Mouse (Mus musculus): Measurements from ENCODE around the gene Ncapd2.
A peak's percentile ranks its signal among the peaks of the same experiment; 100 is the strongest.

Gene Ncapd2

DNA sequence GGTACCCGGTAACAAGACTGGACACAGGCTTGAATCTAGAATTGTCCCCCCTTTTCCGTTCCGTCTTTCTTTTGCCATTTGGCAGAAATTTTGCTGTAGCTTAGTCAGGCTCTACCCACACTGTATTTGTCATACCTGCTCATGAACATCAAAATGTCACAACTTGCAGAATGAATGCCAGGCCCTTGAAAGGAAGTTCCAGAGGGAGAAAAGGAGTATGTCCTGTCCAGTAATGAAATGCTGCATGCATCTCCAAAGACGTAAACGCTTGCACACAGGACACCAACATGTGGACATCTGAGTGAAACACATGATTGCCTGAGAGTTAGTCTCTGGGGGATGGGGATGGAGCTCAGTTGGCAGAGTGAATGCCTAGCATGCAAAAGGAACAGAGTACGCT lies 22.2 kb upstream of the Ncapd2 start:
- no peak for DNase-seq

DNA sequence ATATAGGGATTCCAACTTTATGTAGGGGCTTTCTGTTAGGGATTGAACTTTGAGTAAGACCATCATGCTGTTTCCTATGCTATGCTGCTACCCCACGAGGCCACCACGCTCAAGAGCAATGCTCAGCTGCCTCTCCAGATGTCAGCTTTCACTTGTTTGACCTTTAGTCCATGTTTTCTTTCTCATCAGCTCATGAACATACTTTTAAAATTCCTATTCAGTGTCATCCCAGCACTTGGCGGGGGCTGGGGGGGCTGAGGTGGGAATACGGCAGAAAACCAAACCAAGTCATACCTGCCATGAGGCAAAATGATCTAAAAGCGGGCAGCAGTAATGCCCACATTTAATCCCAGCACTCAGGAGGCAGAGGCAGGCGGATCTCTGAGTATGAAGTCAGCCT lies 21.6 kb upstream of the Ncapd2 start:
- no peak for DNase-seq

DNA sequence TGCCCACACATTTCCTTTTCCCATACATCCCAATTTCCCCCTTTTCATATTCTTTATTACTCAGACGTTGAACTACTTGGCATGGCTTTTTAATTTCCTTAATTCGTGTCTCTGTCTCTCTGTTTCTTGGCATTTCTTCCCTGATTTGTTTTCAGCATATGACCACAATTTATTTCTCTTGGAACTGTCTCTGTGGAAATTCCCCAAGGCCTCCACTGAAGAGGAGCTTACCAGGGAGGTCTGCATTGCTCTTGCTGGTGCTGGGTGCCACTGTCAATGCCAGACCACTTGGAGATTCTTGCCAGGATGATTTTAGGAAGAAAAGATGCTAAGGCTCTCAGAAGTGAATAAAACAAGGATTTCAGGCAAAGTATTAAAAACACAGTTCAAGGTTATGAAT lies 21.1 kb upstream of the Ncapd2 start:
- no peak for DNase-seq

DNA sequence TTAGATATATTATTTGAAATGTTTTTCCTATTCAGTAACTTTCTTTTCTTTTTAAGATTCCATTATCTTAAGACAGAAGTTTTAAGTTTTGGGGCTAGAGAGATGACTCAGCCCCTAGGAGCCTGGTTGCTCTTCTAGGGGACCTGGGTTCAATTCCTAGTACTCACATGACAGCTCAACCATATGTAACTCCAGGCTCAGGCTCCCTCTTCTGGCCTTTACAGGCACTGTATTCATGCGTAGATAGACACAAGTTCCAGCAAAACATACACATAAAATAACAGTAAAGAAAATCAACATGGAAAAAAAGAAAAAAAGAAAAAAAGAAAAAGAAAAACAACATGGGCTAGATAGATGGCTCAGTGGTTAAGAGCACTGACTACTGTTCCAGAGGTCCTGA lies 18.9 kb upstream of the Ncapd2 start:
- DNase-seq: no peak

DNA sequence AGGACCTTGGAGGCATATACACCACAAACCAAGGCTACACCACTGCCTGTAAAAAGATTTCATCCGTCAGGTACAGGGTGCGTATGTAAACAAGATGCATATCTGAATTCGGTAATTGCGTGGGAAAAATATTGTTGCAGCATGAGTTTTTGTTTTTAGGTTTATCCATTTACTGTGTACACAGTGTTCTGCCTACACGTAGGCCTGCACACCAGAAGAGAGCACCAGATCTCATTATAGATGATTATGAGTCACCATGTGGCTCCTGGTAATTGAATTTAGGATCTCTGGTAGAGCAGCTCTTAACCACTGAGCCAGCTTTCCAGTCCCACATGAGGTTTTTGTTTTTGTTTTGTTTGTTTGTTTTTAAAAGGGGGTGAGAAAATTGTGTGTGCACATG lies 5.7 kb upstream of the Ncapd2 start:
- DNase-seq: no peak

DNA sequence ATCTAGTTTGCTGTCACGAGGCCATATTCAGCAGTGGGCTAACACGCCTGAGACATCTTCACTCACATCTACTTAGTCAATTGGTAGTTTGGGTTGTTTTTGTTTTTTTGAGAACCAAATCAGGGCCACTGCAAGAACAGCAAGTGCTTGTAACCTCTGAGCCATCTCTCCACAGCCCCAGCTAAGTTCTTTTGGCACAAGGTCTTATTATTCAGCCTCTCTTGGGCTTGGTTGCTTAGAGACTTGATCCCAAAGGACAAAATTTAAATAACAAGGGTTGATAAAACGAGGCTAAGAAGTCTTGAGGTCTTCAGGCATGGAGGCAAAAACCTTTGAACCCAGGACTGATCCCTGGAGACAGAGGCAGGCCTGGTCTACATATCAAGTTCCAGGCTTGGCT lies 4.8 kb upstream of the Ncapd2 start:
- no peak for DNase-seq

DNA sequence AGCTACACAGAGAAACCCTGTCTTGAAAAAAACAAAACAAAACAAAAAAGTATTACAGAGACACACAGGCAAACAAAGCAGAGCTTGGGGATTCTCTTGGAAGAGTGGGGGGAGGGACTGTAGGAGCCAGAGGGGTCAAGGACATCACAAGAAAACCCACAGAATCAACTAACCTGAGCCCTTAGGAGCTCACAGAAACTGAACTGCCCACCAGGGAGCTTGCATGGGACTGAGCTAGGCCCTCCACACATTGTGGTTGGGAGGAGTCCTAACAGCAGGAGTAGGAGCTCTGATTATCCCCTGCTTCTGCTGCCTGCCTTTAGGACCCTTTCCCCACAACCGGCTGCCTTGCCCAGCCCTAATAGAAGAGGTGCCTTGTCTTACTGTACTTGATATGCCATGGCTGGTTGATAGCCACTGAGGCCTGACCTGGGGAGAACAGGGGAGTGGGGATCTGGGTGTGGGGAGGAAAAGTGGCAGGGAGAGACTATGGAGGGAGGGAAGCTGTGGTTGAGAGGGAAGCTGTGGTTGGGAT lies 4.1 kb upstream of the Ncapd2 start:
- no peak for DNase-seq

DNA sequence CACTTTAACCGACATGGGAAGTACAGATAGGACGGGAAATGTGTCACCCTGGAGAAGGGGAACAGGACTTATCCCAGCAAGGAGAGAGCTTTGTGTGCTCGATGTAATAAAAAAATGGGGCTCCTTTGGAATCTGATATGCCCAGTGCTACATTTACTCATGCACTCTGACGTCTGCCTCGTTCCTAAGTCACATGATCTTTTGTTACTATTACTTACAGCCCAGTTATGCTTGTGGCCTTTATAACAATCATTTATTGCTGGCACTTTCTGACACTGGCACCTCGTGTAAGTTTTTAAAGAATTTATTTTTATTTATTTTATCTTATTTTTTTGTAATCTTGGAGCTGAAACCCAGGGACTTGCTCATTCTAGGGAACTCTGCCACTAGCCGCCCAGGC lies 1.9 kb upstream of the Ncapd2 start:
- no peak for DNase-seq

DNA sequence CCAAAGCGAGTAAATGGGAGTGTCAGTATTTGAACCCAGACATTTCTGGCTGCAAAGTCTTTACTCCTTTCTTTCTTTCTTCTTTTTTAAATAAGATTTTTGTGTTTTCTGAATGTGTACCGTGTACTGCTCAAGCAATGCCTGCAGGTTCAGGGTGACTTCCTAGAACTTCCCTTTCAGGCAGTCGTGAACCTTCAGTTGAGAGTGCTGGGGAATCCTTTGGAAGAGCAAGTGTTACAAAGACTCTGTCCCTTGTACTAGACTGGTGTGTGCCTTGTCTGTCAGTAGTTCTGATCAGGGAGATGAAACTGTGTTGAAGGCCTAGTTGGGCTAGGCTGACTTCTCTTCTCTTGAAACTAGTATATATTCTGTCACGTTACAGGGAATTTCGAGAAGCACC lies 1.3 kb upstream of the Ncapd2 start:
- DNase-seq: no peak

DNA sequence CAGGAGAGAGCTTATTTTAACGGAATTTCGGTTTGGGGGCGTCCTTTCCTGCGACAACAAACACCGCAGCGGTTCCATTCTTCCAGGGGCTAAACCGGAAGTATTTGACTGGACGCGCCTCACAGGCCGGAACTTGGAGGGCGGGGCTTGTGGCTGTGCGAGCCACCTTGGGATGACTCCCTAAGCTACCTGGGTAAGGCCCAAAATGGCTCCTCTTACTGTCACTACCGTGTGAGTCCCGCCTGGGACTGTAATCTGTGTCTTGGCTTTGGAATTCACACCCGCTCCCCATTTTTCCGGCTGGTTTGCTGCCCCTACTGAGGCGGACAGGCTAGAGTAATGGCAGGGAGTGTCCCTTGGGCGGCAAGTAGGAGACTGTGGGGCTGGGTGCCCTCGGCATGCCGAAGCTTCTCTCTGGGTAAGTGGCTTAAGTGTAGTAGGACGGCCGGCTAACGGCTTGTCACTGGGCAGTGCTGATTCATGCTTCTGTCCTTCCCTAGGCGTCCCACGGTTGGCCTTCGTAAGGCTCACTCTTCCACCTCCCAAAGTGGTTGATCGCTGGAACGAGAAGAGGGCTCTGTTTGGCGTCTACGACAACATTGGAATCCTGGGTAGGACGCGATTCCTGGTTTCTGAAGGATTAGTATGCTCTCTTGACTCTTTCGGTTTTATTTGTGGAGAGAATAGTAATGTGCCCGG lies 664 bp upstream of the Ncapd2 start:
- peak; percentile 89 for DNase-seq

DNA sequence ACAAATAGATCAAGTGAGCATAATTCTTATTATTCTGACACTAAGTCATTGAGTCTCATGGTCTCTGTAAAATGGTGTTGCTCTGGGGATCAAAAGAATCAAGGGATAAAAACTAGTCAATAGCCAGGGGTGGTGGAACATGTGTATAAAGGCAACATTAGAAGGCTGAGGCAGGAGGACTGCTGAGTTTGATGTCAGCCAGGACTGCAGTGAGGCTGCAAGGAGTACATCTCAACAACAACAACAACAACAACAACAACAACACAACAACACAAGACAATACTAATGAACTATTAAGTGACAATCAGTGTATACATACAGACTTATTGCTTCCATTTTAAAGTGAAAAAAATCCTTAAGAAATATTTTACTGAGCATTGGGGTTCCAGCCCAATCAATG lies 685 bp downstream of the Ncapd2 start:
- no peak for DNase-seq

DNA sequence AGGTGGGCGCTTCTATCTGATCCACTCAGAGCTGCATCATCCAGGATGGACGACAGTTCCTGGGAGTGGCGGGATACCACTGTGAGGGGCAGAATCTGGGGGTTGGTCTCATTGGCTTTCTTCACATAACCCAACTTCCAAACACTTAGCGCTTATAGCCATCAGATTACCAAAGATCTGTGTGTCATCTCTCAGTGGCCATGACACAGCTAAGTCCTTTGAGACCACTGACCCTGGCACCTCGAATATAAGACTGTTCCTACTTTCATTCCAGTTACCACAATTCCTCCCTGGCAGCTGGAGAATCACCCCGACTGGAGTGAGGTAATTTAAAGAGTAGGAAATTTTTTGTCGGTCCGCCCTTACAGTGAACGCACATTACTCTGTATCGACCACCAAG lies 5.3 kb downstream of the Ncapd2 start:
- DNase-seq: no peak

DNA sequence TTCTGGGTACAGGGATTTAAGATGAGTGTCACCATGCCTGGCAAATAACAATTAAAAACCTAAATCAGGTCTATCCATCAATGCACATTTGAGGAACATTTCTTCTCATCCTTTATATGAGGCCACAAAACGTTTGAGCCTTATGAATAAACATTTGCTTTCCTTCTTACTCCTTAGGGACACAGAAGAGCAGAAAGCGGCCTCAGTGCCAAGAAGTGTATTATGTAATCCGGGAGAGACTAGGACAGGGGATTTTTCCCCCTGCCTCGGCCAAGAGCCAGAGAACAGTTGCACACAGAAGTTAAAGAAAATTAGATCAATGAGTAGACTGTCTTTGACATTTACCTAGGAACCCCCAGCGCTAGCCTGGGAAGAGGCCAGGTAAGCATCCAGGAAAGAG lies 9.4 kb downstream of the Ncapd2 start:
- DNase-seq: no peak

DNA sequence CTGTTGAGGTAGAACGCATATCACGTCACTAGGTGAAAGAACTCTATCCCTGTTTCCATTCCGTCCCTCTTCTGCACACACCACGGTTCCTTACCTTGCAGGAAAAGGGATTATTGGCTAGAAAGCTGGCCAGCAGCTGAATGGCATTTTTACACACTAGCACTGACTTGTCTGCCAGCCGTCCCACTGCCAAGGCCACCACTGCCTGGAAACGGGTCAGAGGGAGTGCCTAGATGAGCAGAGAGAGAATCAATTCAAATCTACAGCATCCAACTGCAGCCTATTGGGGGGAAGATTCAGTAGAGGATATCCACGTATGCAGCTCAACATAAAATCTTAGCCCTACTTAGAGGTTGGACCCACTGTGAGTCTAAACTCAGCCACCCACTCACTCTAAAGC lies 11.9 kb downstream of the Ncapd2 start:
- no peak for DNase-seq

DNA sequence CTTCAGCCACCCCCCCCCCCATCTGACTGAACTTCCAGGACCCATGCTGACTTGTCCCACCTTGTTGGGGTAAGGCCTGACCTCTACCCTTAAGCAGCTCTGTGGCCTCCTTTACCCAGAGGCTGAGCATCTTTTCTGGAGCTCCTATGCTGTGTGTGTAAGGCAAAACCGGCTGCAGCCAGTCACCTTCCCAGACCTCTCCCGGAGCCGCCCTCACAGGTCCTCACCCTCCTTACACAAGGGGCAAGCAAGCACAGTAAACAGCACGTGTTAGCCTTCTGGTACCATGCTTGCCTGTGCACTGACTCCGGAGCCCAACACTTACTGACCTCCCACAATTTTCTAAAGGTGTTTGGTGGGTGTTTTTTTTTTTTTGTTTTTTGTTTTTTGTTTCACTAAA lies 16.0 kb downstream of the Ncapd2 start:
- no peak for DNase-seq

DNA sequence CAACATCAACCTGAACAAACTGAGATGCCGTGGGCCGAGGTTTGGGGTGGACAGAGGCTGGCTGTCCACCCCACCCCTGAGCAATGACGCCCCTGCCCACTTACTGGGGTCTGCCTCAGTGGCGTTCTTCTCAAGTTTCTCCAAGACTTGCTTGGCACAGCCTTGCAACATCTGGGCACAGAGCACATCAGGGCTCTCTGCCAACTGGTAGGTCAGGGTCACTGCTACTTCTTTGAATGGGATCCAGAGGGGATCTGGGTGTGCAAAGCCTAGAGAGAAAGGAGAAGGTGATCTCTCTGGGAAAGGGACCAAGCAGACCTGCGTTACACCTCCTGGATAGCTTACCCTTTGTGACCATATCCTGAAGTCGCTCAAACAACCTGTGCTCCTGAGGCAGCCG lies 18.2 kb downstream of the Ncapd2 start:
- DNase-seq: no peak

DNA sequence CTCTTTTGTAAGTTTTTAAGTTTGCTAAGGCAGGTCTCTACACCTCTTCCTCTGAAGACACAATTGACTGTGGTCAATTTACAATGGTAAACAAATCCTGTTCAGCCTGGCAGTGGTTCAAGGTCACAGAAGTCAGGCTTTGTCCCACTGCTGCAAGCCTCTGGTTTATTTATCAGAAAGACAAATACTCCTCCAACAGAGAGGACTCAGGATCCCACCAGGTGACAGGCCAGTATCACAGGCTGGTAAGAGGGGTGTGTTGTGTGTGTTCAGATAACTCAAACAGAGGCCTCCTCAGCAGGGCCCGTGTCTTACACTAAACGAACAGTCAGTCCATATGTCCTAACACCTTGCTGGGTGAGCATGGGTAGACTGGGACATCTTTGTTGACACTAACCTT lies 19.0 kb downstream of the Ncapd2 start:
- no peak for DNase-seq

DNA sequence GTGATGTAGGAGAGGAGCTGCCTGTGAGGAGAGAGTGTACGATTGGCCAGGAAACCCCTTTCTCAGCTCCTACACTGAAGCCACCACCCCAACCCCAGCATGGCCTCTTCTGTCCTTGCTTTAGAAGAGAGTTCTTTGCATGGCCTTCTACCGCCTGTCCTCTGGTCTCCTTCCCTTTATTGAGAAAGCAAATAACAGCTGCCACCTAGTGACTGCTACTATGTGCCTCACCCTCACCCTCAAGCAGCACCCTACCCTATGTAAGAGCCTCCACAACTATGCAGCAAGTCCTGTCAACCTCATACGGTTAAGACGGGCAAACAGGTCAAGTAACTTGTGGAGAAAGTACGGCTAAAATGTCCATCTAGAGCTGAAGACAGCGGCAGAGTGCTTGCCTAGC lies 21.3 kb downstream of the Ncapd2 start:
- no peak for DNase-seq

DNA sequence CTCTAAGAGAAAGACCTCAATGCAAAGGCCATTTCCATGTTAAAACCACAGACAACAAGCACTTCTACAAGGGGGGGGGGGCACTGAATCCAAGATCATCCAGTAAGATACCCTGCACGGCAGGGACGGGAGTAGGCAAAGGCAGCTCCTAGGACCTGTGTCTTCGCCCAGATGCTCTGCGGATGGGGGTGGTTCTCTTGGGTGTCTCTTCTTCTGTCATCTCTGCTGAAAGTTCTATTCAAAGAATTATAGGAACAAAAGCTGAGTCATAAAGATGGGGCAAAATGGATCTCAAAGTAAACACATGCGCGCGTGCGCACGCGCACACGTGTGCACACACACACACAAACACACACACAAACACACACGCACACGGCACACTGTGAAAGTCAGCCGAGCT lies 23.4 kb downstream of the Ncapd2 start:
- no peak for DNase-seq

DNA sequence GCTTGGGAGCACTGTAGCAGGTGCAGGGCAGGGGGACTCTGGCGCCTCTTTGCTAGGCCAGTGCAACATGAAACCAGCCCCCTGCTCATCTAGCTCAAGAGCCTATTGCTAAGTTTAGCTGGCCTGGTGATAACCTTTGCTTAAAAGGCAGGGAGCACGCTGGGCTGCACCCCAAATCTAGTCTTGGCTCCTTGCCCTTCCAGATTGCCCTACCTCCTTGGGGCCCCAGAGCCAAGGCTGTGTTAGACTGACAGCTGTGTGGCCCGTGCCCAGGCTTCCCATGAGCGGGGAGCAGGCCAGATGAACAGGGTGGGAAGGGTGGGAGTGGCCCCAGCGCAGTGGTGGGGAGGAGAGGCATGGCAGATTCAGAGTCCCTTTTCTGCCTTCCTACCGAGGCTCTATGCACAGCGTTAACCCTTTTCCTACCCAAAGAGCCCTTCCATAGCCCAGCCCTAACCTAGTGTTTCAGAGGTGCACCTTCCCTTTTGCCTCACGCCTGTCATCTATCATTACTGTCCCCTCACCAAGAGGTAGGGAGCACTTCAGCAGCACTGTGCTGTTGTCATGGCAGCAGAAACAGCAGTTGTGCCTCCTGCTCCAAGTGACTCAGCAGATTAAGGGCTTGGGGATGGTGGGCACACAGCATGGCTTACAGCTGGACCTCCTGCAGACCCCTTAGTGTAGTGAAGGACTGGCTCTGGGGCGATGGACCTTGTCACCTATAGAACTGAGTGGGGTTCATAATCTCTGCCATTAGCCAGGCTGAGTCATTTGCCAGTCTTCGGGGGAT lies 24.4 kb downstream of the Ncapd2 start:
- DNase-seq: no peak

DNA sequence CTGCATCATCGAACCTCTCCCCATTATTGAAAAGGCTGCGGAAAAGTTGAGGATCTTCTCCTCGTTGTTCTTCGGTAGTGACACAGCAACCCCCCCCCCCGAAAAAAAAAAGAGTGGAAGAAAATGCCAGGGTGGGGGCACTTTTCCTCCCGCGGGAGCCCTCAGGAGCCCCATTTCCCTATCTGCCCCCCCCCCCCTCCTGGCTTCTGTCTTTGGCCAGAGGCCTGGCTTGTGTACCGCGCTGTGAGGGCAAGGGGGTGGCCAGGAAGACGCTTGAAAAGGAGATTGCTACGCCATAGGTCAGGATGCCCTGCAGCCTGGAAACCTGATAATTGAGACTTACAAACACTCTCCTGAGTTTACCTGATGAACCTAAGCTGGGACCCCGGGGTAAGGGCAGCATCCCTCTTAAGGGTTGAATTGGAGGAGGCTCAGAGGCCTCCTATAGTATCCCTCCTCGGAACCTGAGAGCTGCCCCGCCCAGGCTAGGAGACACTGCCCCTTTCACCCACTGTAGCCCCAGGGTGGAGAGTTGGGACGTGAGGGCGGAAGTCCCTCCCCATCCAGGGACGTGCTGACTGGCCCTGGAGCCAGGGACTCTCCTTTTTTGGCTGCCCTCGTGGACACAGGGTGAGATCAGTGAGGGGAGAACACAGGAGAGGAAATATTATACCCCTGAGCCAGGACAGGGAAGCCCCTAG lies 25.3 kb downstream of the Ncapd2 start, which contains the start of gene Gapdh:
TSS of gene Gapdh (minus strand) at position 417 of the 701 bp plus-strand sequence.
- DNase-seq: peak; percentile 83

DNA sequence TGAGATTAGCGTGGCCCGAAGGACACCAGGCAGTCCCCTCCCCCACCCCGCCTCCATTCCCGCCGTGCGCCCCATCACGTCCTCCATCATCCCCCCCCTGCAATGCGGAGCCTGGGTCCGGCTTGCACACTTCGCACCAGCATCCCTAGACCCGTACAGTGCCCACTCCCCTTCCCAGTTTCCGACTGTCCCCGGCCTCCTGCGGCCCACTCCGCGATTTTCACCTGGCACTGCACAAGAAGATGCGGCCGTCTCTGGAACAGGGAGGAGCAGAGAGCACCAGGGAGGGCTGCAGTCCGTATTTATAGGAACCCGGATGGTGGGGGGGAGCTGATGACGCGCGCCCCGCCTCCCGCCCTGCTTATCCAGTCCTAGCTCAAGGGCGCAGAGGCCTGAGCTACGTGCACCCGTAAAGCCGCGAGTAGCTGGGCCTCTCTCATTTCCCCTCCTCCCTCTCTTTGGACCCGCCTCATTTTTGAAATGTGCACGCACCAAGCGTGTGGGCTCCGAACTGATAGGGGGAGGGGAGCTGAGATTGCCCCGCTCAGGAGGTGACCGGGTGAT lies 26.1 kb downstream of the Ncapd2 start:
- peak; percentile 98 for DNase-seq

DNA sequence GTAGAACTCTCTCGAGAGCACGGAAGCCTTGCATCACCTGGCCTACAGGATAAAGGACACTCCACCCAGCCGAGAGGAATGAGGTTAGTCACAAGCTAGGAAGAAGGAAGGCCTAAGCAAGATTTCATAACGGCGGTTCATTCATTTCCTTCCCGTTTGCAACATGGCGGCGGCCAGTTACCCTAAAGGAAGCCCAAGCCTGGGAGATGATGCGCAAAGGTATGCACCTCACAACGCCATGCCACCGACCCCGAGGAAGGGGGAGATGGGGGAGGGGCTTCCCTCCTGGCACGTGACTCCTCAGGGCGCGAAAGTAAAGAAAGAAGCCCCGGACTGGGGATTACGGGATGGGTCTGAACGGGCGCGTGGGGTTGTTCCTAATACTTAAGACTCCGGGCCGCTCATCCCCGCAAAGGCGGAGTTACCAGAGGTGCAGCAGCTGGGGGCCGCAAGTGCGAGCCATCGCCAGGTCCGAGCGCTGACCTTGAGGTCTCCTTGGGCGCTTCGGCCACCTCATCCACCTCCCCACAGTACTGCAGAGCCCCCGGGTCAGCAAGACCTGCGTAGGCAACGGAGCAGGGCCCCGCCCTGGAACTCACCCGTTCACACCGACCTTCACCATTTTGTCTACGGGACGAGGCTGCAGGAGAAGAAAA lies 26.7 kb downstream of the Ncapd2 start:
- peak; percentile 67 for DNase-seq
